Mouse (Mus musculus) liver, postnatal 0 days (tissue): Measurements from ENCODE around the gene Znrf2.

Source experiments
- CTCF ChIP-seq: sonication (generic); IDR thresholded peaks from 2 replicates; pipeline ENCODE4 v1.5.1; 2016; ENCODE audit warnings: antibody characterized with exemption, low read depth
- EP300 ChIP-seq: IDR thresholded peaks from 2 replicates; pipeline ENCODE4 v1.6.1; 2016; ENCODE audit warnings: antibody characterized with exemption, low read depth, mild to moderate bottlenecking

- TF ChIP-seq CTCF (no peak), EP300 (no peak)
Measured at GRCm38 (mm10) chr6:54812276-54812675, 4.4 kb upstream of the Znrf2 start.
